Mouse (Mus musculus) adrenal gland, adult 8-10 months (tissue): ENCODE measurements around the gene Ankrd12. TPM values are rescaled to one million over a fixed set of nuclear protein-coding genes. Genes with fewer than 3 reads are reported as not detected.
A peak's percentile ranks its signal among the peaks of the same experiment; 100 is the strongest.

ENCODE experiments used
- DNase-seq: peaks from one replicate; pipeline ENCODE4 v3.0.0; 2022
- total RNA-seq, 4 experiments: library from RNA; stranded (reverse); gene quantifications; 2 replicates each; pipeline ENCODE4 v1.2.4; 2022

Ankrd12 gene
- total RNA-seq, 4 experiments from 2014 or later = 29.9 to 54.3 (median 38.0) TPM

DNA sequence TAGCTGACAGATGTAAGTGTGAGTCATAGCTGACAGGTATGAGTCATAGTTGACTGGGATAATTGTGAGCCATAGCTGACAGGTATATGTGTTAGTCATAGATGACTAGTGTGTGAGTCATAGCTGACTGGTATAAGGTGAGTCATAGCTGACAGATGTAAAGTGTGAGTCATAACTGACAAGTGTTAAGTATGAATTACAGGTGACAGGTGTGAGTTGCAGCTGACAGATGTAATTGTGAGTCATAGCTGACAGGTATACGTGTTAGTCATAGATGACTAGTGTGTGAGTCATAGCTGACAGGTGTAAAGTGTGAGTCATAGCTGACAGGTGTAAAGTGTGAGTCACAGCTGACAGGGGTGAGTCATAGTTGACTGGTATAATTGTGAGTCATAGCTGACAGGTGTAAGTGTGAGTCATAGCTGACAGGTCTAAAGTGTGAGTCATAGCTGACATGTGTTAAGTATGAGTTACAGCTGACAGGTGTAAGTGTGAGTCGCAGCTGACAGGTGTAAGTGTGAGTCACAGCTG is 115.2 kb downstream of the Ankrd12 start:
- no peak for DNase-seq

DNA sequence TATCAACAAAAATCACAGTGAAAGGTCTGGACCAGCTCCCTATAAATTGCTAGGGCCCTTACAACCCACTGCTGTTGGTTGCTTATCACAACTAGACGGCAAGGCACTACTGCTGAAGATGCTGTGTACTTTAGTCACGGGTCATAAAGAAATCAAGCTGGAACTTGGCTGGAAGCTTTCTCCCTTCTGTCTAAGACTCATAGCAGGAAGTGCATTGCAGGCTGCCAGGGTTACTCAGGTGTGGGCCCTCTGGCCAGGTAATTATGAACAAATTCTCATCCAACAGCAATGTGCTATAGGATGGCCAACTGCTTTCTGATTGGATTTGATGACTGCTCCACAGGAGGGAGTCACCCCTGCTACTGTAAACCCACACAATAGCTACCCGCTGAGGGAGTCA is 117.9 kb downstream of the Ankrd12 start:
- DNase-seq = no peak

DNA sequence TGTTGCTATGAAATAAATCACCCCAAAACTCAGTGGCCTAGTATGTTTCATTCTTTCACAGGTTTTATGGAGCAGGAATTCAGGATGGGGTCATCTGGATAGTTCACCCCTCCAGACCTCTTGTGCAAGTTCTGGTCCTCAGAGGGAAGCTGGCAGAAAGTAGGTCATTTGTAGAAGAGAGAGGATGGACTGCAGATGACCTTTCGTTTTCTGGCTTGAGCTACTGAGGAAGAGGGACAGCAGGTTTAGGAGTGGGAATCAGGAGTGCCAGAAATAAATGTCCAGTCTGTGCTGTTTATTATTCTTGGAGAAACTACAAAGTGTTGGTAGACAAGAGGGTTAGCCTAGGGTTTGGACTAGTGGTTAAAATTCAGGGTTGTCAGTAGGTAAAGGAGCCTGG is 118.5 kb downstream of the Ankrd12 start:
- DNase-seq = no peak

DNA sequence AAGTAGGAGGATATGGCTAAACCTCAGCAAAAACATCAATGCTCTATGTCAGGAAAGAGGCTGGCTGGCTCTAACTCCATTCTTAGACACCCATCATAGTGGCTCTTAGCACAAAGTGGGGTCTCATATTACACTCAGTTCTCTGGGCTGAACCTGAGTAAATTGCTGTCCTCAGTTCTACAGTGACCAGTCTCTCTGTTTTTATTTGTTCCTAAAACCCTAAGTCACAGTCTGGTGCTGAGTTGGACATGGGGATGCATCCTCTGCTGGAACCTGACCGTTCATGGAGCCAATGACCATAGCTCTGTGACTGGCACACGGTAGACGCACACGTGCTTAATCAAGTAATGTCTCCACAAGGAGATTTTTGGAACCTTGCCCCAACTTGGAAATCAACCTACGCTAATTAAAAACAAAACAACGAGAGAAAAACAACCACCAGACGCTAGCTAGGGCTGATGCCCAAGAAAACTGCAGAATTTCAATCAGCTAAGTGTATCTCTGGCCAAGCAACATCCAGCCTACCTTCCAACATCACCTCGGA is 119.0 kb downstream of the Ankrd12 start:
- no peak for DNase-seq

DNA sequence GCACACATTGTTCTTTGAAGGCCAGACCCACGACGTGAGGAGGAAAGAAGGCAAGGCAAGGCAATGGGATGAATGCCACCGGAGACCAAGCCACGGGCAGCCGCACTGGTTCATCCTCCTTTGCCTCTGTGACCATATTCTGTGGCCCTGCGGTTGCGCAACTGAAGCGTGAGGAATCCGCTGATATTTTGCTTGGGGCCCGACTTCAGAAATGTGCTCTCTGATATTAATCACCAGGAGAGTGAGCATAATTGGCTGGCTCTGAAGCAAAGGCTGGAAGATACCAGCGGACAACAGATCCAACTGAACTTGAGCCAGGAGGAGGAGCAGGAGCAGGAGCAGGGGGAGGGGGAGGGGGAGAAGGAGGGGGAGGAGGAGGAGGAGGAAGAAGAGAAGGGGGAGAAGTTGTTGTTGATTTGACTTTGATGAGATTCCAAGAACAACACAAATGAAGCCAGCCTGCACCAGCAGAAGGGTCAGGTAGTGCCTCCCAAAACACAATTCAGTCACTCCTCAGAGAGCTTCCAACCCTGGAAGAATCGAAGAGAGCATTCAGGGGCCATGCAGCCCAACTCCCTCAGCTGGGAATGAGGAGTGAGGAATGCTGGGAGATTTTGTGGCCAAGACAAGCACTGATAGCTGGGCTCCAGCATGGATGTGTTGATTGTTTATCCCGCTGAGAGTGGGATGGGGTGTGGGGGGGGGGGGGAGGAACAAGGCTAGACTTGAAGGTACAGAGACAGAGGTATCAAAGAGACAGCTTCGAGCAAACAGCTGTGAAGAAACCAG is 119.7 kb downstream of the Ankrd12 start:
- DNase-seq = peak; percentile 71

DNA sequence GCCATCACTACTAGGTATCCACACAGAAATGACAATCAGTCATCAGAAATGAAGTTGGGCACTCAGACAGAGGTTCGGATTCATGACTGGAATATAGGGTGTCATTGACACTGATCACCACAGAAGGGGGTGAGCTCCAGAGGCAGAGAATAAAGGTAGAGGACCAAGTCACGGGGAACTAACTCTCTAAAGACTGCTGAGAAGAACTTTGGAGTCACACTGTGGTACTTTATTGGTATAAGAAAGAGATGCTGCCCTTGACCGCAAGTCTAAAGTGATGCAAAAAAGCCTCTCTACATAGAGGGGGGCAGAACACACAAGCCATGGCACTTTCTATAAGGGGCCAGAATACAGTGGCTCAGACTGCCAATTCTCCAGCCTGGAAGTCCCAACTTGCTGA is 120.7 kb downstream of the Ankrd12 start:
- DNase-seq = no peak

DNA sequence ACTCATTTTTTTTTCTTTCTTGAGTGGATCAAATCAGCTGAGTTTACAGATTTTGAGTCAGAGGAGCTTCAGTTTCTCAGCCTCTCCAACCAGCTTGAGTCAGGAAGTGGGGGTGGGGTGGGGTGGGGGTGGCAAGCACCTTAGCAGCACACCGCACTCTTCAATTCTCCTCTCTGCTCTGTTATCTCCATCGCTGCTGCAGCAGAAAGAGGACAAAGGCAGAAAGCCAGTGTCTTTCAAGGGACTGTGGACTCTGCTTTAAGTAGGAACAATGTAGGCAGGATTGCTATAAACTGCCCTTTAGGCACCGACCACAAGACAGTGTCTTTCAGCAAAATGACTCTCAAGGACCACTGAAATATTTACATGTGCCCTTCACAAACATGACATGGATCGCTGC is 122.9 kb downstream of the Ankrd12 start:
- DNase-seq = no peak

DNA sequence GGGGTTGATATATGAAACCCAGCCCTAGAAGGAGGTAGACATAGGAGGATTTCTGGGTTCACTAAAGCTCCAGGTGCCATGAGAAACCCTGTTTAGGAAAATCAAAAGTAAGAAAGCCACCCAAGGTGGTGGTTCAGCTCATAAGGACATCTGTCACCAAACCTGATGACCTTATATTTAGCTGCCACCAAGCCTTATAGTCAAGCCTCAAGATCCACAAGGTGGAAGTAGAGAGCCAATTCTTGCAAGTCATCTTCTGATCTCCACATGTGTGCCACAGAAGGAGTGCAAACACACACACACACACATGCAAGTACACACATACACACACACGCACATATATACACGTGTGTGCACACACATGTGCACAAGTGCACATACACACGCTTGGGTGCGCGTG is 124.8 kb downstream of the Ankrd12 start:
- DNase-seq = no peak

DNA sequence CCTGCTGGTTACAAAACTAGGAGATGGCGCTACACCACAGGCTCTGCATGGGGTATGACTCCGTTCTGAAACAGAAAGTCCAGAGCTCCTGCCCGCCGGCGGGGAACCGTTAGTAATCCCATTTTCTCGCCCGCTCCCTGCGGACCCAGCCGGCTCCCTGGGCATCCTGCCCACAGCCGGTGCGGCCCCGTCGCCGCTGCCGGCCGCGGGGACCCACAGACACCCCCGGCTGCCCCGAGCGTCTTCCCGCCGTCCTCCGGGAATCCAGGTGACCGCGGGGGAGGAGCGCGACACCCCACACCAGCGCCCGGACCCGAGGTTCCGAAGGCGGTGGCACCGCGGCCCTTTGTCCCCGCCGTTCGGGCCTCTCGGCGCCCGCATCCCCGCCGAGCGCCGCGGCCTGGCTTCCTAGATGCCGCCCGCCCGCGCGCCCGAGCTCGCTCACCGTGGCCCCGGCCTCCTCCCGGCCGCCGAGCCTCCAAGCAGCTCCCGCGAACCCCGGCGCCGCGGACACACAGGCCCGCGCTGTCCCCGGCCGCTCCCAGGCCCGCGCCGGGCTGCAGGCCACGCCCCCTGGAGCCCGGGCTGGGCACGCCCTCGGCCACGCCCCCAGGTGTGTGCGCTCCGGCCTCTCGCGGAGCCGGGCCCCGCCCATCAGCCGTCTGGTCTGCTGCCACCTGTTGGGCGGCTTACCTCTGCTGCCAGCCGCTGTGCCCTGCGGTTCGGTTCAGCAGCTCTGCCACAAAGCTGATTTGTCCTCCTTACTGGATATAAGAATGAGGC is 126.1 kb downstream of the Ankrd12 start, which contains the start of gene Twsg1:
Gene Twsg1, minus strand, starts transcription at position 605 of the 783 bp plus-strand sequence.
- DNase-seq = peak; percentile 91

DNA sequence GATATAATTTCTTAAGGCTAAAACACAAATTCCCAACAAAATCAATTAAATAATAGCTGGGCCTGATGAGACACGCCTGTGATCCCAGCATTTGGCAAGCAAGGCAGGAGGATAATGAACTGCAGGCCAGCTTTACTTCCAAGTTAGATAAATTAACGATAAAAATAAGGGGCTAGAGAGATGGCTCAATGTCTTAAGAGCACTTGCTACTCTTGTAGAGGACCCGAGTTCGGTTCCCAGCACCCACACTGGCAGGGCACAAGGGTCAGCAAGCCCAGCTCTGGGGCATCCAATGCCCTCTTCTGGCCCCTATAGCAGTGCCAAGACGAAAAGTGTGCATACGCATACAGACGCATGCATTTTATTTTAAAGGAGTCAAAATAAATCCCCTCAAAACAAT is 126.7 kb downstream of the Ankrd12 start:
- no peak for DNase-seq

DNA sequence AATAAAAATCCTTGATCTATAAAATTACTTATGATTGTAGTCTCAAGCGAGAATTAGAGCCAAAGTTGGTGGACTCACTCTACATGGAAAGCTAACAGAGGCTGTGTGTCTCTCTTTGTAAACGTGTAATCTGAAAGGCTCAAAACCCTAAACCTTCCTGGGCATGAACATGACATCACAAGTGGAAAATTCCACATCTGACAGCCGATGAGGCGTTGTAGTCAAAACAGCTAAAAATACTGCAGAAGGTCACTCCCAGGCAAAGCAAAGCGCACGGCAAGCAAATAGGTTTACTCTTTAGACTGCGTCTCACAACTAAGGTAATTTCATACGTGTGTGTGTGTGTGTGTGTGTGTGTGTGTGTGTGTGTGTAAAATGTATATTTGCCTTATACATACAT is 129.6 kb downstream of the Ankrd12 start:
- DNase-seq = peak; percentile 63

DNA sequence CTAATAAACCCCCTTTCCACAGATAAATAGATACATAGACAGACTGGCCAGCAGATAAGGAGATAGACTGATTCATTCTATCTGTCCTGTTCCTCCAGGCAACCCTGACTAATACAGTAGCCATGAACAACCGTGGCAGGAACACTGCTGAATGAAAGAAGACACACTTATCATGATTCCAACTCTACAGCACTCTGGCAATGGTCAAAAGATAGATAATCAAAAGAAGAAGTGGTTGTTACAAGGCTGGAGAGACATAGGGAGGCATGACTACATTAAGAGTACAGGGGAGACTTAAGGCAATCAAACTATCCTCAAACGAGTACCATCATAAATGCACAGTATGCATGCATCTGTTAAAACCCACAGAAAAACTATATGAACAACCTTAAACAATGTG is 131.5 kb downstream of the Ankrd12 start:
- no peak for DNase-seq

DNA sequence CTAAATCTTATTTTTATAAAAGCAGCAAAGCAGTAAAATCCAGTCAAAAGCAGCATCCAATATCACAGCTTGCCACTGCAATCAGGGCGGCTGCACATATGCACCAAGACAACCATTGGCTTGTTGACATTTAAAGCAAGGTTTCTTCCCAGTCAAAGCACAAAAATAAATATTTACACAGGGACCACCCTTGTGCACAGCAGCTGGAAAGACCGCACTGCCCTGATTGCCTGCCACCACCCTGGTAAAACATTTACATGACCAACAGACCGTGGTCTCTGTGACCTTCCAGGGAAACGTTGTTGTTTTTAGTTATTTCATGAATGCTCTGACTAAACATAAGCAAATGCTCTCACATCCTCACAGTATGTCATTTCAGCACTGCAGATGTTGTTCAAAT is 134.5 kb downstream of the Ankrd12 start:
- DNase-seq = no peak

DNA sequence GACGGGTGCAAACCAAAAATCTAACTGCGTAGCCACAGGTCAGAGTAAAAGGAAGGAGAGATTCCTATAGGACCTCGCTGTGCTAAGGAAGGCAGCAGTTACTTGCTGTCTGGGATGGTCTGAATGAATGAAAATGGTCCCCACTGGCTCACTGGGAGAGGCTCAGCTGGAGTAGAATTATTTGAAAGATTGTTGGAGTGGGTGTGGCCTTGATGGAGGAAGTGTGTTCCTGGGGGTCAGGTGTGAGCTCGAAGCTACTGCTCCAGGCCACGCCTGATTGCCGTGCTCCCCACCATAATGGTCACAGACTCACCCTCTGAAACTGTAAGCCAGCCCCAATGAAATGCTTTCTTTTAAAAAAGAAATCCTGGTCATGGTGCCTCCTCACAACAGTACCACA is 135.6 kb downstream of the Ankrd12 start:
- no peak for DNase-seq

DNA sequence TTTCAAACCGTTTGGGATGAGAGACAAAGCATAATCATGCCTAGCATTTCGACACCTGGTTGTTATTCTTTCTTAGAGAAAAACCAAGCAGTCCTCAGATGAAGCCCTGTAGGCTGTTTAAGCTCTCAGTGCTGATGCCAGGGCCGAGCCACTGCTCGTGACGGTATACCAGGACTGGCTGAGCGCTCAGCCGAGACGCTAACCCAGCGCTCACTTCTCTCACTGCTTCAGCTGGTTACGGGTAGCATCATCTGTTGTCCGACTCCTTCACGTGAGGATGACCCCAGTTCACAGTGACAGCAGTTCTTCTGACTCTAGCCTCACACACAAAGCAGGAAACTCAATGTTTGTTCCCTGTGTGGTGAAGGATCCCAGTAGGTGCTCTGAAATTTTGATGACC is 136.7 kb downstream of the Ankrd12 start:
- DNase-seq = no peak

DNA sequence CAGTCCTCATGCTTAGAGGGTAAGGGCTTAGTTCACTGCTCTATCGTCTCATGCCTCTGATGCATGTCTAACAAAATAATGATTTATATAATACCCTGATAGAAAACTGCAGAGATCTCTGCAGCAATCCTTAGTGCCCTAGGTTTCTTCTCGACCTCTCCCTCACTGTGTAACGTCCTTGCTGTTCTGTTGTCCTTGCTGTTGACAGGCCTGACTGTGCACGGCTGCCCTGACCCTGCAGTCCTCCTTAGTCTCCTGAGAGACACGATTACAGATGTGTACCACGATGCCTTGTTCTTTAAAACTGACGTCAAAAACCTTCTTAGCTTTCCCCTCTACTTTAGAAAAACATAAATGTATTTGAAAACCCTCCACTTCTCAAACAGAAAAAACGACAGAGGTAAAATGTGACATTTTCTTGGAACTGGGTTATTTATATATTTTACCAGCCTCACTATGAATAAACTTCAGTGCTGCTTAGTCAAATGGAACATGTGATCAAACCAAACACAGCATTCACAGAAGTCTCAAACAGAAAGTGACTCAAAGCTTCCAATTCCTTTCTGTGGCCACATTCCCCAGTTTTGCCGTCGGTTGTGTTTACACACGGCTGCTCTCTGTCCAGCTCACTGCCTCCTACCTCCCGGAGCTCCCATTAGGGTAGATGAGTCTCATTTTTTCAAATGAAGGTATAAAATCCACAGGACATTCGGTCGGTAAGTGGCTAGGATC is 137.3 kb downstream of the Ankrd12 start:
- no peak for DNase-seq

DNA sequence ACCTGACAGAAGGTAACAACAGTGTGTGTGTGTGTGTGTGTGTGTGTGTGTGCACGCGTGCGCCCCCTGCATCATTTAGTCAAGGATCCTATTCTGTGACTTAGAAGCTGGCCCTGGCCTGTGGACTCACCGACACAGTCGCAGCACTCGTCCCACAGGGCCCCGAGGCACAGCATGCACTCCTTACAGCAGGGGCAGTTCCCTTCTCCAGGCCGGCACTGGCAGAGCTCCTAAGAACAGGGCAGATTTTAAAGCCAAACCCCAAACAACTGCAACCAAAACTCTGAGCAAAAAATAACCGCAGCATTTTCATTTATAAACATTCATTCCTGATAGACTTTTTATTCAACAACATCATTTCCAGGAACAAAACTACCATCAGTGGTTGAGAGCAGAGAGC is 139.2 kb downstream of the Ankrd12 start:
- DNase-seq = no peak

DNA sequence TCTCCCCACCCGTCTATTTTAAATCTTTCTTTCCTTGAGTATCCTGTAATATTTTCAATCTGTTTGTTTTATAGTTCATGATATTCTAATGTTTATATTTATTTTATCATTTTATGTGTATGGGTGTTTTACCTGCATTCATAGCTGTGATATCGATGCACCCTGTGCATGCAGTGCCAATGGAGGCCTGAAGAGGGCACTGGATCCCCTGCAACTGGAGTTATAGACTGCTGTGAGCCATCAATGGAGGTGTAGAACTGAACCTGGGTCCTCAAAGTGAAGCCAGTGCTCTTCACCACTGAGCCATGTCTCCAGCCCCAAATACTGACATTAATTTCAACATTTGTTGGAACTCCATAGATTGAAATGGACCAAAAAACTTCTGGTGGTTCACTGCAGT is 143.1 kb downstream of the Ankrd12 start:
- DNase-seq = no peak

DNA sequence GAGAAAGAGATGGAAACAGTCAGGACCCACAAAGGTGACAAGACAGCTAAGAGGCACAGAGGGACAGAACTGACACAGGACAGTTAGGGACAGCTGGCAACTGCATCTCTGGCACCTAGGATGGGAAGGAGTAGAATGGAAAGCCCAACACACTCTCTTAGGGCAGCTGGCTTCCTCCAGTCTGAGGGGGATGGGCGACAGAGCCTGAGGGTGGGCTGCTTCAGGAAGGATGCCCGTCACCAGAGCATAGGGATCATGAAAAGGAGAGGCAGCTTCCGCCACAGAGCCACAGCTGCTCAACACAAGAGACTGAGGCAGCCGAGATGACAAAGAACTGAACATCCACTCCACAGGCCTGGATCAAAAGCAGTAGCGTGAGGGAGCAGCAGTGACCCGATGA is 145.4 kb downstream of the Ankrd12 start:
- DNase-seq = no peak

DNA sequence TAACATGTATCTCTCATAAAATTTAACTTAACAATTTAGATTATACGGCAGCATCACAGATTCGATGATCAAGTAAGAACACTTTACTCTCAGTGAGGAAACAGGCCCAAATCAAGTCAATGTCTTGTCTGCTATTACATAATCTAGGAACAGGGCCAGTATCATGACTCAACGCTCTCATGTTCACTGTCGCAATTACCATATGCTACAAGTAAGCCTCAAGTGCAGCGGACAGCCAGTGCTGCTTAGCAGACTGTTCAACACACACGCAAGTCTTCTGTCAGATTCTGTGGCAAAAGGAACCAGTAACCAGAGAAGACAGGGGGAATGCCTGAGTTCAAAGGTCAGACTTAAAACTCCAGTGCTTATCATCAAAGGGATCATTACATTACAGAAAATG is 145.9 kb downstream of the Ankrd12 start:
- peak; percentile 76 for DNase-seq

DNA sequence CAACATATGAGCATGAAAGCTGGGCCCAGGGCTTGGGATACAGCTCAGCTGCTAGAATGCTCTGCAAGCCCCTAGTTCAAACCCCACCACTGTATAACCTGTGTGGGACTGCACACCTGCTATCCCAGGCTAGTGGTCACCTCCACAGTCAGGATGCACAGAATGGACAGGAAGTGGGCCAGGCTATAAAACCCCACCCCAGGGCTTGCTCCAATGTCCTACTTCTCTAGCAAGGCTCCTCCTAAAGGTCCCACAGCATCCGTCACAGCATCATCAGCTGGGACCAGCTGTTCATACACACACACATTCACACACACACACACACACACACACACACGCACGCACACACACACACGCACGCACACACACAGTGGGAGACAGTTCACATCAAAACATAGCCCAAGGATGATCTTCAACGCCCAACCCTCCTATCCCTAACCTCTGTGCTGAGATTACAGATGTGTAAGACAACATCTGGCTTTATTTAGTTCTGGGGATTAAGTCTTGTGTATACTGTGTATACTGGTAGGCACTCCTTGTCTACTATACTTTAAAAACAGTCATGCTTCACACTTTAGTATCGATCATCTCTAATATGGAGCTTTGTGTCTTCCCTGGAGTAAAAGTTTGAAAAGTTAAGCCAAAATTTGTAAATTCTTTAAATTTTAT is 146.6 kb downstream of the Ankrd12 start:
- DNase-seq = no peak

DNA sequence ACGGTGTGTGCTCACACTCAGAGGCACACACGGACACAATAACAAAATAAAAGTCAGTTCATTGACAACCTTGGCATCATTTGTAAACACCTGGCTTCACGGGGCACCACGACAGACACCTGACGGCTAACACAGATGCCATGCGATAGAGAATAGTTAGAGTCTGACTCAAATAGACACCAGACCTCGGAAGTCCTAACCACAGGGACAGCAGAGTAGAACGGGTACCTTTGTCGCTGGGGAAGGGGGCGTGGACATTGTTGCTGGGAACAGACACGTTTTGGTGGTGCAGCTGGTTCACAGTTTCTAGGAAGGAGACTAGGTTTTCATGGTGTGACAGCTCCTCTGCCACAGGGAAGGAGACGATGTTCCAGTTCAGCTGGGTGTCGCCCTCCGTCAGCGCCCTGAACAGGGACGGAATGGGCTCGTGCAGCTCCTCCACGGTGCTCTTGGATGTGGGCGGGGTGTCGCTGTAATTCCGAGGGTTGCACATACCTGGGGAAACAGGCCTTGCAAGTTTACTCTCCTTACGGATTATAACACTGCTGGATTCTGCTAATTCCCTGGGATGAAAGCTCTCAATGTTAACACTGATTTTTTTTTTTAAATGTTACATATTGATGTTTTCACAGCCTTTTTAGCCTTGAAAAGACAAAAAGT is 147.4 kb downstream of the Ankrd12 start:
- DNase-seq = no peak
